Mouse (Mus musculus): ENCODE measurements at regions not wholly inside any gene's neighbourhood (a gene's known extent, or its start where the extent isn't known, plus 50 kb on each side); places are given as distances from the start of the nearest gene placed in this dataset.
"Not testable (repeated sequence)": the region's sequence is repeated elsewhere in the genome, so short reads cannot be mapped to it uniquely, and the experiment has no call there.

- DNase-seq (ENCODE audit: low spot score), result no peak
Measured at GRCm38 (mm10) chr9:41914611-41915010, 209.5 kb downstream of the Sorl1 start.

GRCm38 (mm10) chr9:41913911-41914310 is 210.2 kb downstream of the Sorl1 start:
- no peak for DNase-seq (ENCODE audit: low spot score)

GRCm38 (mm10) chr9:41912482-41912881 is 211.6 kb downstream of the Sorl1 start:
- DNase-seq (ENCODE audit: low spot score), result no peak

- DNase-seq (ENCODE audit: low spot score), result no peak
Measured at GRCm38 (mm10) chr9:41900606-41900974, 223.5 kb downstream of the Sorl1 start.

- DNase-seq (ENCODE audit: low spot score), result no peak
Measured at GRCm38 (mm10) chr9:41899766-41900605, 224.1 kb downstream of the Sorl1 start.

DNA sequence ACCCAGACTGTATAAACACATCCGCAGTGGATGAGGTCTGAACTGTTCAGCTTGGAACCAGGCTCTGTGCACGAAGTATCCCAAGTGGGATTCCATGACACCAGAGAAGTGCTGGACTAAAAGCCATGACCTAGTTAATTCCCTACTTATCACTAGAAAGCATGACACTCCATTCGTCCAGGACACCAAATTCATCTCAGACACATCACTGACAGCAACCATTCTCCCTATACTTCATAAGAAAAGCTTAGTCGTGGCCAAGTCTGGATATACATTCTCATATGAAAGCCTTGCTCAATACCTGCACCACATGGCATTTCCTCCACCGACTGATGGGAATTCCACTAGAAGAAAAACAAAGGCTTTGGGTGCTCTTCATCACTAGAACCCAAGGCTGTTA is 229.0 kb downstream of the Sorl1 start:
- no peak for DNase-seq (ENCODE audit: low spot score)

DNA sequence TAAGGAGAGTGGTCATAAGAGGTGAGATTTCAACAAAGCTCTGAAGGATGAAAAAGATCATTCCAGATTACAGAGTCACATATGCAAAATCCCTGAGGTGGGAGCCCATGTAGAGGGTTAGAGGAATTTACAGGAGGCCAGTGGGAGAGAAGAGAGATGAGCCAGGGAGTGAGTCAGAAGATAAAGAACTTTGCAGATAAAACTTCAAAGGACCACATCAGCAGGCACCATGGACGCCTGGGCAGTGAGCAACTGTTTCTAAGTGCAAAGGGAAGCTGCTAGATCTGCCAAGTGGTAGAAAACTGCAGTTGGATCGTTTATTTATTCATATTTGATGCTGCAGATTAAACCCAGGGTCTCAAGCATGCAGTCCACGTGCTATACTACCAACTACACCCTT is 231.3 kb downstream of the Sorl1 start:
- DNase-seq (ENCODE audit: low spot score), result no peak

DNA sequence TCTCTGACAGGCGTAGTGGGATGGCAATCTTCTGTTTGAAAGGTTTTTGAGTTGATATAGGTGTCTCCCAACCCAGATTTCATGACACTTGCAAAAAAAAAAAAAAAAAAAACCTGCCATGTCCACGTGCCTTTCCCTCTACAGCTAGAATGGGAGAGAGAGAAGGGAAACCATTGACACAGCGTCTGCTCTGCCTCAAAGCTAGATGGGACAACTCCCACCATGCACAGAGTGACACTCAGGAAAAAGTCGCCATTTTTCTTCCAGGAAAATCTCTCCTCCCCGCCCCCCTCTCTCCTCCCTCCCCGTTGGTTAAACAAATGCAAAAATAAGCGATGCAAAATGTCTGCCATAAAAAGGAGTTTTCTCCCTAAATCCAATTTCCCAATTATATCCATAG is 232.9 kb downstream of the Sorl1 start:
- no peak for DNase-seq (ENCODE audit: low spot score)

GRCm38 (mm10) chr9:41890273-41891141 is 233.6 kb downstream of the Sorl1 start:
- no peak for DNase-seq (ENCODE audit: low spot score)

DNA sequence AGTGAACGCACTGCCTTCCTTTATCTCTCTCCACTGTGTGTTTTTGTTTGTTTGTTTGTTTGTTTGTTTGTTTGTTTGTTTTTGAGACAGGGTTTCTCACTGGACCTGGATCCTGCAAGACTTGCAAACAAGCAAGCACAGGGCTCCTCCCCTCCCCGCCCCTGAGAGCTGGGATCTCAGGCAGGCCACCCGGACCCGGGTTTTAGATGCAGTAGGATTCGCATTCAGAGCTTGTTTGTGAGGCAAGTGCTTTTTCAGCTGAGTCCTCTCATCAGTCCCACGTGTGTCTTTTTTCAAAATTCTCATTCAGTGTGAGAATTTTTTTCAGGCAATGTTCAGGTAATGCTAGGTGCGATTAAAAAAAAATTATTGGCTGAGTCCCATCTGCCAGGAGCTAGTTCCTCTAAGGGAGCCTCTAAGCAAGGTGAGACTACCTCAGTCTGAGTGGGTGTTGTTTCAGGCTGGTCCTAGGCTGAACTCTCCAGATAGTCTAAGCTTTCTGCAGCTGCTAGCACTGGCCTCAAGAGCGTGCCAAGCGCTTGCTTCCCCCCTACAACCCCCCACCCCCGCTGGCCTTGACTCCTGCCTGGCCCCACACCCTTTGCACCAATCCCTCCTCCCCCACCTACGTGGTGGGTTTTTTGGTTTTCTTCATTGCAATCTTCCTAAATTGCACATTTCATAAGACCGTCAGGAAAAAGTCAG is 234.4 kb downstream of the Sorl1 start:
- DNase-seq (ENCODE audit: low spot score), result no peak

- DNase-seq (ENCODE audit: low spot score), result no peak
Measured at GRCm38 (mm10) chr9:41888616-41889150, 235.4 kb downstream of the Sorl1 start.

- not testable (repeated sequence) for DNase-seq (ENCODE audit: low spot score)
Measured at GRCm38 (mm10) chr9:41886456-41886855, 237.6 kb downstream of the Sorl1 start.

DNA sequence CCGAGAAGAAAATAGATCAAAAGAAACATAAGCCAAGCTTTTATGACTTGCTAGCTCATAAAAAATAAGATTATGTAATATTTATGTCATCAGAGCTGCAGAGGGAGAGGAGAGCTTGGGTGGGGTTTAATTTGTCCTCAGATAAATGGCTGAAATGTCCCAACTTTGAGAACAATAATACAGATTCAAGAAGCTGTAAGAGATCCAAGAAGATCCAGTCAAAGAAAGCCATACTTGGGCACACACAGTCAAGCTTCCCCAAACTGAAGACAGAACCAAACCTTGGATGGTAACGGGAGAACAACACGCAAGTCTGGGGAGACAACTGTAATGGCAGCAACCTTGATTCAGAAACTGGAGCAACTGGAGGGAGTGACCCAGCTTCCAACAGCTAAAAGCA is 243.6 kb downstream of the Sorl1 start:
- DNase-seq (ENCODE audit: low spot score), result no peak

- no peak for DNase-seq (ENCODE audit: low spot score)
Measured at GRCm38 (mm10) chr9:41879080-41879479, 245.0 kb downstream of the Sorl1 start.

DNA sequence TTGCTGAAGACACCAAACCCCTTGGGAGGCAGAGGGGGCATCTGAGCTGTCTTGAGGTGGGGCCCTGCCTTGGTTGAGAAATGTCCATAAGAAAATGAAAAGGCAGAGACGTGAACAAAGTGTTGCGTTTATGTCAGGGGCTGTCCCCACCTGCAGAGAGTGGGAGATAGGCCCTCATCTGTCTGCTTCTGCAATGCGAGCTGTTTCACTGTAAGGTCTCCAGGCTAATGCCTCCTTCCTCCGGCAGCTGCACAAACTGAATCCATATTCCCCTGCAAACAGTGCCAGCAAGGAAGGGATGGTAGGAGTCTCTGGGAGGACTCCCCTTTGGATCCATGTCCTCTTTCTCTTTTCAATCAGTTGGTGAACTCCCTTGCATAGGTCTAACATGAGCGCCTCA is 263.0 kb downstream of the Sorl1 start:
- DNase-seq (ENCODE audit: low spot score), result no peak

DNA sequence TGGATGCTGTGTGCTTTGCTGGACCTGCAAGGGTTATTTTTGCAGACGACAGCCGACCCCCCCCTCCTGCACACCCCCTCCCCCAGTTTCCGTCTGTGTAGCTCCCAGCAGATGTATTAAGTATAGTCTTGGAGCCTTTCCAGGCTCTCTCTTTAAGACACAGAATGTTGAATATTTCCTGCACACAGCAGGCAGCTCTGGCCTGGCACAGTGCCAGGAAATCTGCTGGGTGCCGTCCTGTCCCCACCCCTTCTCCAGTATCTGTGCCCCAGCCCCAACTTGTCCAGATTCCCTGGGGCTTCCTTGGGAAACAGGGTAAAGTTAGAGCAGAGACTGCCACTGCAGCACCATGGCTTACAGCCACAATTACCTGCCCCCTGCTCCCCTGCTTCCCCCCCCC is 263.4 kb downstream of the Sorl1 start:
- no peak for DNase-seq (ENCODE audit: low spot score)

DNA sequence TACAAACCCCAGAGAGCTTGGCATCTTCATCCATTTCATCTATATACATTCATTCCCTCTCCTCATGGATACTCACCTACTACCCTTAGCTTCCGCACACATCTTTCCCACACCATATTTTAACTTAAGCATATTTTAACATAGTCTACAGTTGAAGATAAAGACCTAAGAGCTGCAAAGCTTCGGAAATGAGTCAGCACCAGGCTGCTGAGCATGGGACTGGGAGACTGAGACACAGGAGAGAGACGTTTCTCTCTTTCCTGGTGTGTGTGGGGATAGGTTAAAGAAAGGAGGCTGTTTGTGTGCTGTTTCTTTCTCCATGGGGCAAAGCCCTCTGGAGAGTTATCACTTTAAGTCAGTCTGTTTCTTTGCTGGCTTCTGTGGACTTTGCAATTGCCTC is 264.3 kb downstream of the Sorl1 start:
- DNase-seq (ENCODE audit: low spot score), result no peak

GRCm38 (mm10) chr9:41852099-41852498 is 272.0 kb downstream of the Sorl1 start:
- DNase-seq (ENCODE audit: low spot score), result no peak

DNA sequence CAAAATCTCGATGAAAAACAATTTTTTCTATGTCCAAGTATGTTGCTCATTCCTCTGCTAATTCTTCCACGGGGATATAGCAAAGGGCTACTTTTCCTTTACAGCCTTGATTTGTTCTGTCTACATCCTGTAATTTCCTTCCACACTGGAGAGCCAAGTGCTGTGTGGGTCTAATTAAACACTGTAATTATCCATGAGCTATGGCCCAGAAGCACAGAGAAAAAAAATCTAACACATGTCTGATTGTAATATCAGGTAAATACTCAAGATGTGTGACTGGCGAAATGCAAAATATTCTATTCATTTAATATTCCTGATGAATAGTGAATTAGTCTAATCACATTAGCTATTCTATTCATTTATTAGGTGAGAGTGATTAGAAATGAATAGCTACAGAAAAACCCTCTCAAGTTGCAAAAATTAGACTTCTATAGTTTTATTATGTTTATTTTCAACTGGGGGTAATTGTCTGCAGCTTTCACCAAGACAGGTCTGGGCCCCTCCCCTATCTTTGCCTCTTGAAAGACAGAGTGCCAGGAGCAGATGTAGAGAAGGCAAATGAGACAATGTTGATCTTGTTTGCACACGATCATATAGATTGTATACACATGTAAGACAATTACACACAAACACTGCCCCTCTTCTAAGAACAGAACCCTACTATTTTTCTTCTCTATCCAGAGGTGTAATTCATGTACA is 274.3 kb downstream of the Sorl1 start:
- no peak for DNase-seq (ENCODE audit: low spot score)

GRCm38 (mm10) chr9:41844616-41845015 is 279.5 kb downstream of the Sorl1 start:
- DNase-seq (ENCODE audit: low spot score), result no peak

- DNase-seq (ENCODE audit: low spot score), result no peak
Measured at GRCm38 (mm10) chr9:41834487-41835404, 289.4 kb downstream of the Sorl1 start.

All from c-Kit-positive CD71-positive TER-119-positive erythroid progenitor cells, embryonic 14.5 days (primary cell).